Mouse (Mus musculus) thymus, postnatal 0 days (tissue): Measurements from ENCODE around the gene Oxld1. TPM values are rescaled to one million over a fixed set of nuclear protein-coding genes. Genes with fewer than 3 reads are reported as not detected.

Source experiments
- DNase-seq: peaks from one replicate; pipeline ENCODE4 v3.0.0-alpha.2; 2015; ENCODE audit warnings: low spot score
- polyA plus RNA-seq: library from polyadenylated mRNA; unstranded; fragments of >200 nt; fragmentation: Nextera tagmentation; extraction: Ambion mirVana; gene quantifications from 2 replicates; pipeline ENCODE4 v1.2.1, GENCODE M21; 2015

Gene Oxld1
- 15.5 and 18.5 TPM in 2 replicates for polyA plus RNA-seq

DNA sequence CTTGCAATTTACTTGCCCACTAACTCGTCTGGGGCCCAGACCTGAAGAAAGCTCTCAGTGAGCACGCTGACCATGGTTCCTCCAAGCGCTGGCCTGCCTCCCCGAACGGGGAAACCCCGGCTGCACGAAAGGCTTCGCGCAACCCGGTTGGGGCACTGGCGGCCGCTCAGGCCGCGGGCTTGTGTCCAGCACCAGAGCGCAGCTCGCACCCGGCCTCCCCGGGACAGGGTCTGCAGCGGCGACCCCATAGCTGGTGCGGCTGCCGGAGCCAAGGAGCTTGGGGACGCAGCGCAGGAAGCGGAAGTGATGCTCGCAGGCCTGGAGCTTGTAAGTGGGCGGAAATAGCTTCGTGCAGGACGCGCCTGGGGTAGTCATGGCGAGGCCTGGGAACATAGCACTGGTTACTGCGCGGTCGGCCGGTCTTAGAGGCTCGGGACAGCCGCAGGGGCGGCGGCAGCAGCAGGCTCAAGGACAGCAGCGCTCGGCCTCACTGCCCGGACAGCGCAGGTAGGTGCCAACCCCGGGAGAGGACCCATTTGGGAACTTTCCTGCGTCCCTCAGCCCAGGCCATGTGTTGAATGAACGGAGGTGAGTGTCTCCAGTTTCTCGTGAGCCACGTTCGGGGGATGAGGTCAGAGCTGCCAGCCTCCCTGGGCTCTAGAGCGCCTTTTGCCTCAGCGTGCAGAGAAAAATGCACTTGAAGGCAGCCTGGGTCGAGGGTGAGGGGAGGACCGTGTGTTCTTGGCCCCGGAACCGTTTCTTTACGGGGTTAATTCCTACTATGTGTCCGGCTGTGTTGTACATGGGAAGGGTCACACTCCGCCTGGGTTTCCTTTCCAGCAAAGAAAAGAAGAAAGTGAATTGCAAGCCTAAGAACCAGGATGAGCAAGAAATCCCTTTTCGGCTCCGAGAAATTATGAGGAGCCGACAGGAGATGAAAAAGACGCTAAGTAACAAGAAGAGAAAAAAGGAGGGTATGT lies at the start of gene Oxld1, which contains the start of gene Ccdc137:
Gene Oxld1 (minus strand): TSS at position 297 of the 980 bp plus-strand sequence.
Gene Ccdc137 (plus strand): TSS at position 344 of the 980 bp plus-strand sequence.
- peak; percentile 83 for DNase-seq

GRCm38 (mm10) chr11:120506899-120507298 lies 49.0 kb upstream of the Oxld1 start:
- peak; percentile 46 for DNase-seq

GRCm38 (mm10) chr11:120505661-120506060 lies 47.8 kb upstream of the Oxld1 start:
- no peak for DNase-seq

- no peak for DNase-seq
These were observed 43.8 kb upstream of the Oxld1 start for GRCm38 (mm10) chr11:120501701-120502100.

DNA sequence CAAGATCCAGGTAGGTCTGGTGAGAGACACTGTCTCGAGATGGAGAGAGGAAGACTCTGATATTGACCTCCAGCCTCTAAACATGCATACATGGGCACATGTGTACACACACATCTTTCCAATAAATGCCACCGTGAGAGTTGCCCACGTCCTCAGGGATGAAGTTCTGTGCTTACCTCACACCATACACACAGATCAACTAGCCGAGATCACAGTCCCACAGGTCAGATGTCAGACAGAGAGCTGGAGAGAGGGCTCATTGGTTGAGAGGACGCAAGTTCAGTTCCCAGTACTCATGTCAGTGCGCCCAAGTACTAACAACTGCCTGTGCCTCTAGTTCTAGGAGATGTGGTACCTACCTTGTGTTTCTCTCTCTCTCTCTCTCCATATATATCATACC lies 43.1 kb upstream of the Oxld1 start:
- no peak for DNase-seq

DNA sequence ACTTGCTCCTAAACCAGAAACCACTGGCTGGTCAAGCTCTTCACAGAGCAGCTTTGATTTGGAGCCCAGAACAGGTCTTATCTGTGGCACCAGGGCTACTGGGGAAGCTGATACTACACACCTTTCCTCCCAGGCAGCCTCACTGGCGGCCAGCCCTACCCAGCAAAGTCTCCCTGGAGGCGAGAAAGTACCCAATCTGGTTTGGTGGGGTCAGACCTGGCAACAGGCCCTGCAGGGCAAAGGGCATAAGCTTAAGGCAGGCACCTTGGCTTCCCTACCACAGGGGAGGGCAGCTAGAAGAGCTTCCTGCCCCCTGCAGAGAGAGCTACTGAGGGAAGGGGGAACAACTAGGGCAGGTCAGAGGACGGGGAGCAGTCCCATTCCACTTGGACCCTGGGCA lies 42.5 kb upstream of the Oxld1 start:
- no peak for DNase-seq

- DNase-seq: no peak
These were observed 42.0 kb upstream of the Oxld1 start for GRCm38 (mm10) chr11:120499894-120500293.

- DNase-seq: no peak
These were observed 41.0 kb upstream of the Oxld1 start for GRCm38 (mm10) chr11:120498891-120499290.

- DNase-seq: no peak
These were observed 40.4 kb upstream of the Oxld1 start for GRCm38 (mm10) chr11:120498226-120498625.

DNA sequence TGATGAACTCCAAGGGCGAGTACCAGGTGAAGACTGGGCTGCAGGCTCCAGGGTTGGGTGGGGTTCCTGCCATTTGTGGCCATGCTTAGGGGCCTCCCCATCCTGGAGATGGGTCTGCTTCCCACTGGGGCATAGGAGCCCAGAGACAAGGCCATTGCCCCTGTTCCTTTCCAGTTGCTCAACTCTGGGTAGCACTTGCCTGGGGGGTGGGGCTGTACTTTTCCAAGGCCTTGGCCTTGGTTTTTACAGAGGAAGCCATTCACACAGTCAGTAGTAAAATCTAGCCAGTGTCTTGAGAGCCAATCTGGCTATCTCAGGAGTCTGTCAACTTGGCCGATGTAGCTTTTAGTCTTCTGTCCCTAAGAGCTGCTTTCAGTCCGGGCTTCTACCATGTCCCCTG lies 39.6 kb upstream of the Oxld1 start:
- DNase-seq: no peak

- no peak for DNase-seq
These were observed 36.0 kb upstream of the Oxld1 start for GRCm38 (mm10) chr11:120493911-120494310.

GRCm38 (mm10) chr11:120493351-120493750 lies 35.5 kb upstream of the Oxld1 start:
- DNase-seq: no peak

DNA sequence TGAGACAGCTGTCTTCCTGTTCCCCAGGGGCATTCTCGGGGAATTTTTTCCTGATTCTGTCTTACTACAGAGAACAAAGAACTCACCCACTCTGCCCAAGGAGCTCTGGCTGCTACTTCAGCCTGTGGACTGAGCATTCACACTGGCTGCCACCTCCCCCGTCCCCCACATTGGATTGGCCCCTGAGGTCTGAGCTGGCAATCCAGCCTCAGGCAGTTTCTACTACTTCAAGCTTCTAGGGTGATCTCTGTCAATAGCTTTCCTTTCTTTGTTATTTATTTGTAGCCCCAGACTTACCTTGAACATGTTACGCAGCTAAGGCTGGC lies 35.0 kb upstream of the Oxld1 start:
- DNase-seq: no peak

- DNase-seq: peak; percentile 51
These were observed 34.4 kb upstream of the Oxld1 start for GRCm38 (mm10) chr11:120492024-120492877.

DNA sequence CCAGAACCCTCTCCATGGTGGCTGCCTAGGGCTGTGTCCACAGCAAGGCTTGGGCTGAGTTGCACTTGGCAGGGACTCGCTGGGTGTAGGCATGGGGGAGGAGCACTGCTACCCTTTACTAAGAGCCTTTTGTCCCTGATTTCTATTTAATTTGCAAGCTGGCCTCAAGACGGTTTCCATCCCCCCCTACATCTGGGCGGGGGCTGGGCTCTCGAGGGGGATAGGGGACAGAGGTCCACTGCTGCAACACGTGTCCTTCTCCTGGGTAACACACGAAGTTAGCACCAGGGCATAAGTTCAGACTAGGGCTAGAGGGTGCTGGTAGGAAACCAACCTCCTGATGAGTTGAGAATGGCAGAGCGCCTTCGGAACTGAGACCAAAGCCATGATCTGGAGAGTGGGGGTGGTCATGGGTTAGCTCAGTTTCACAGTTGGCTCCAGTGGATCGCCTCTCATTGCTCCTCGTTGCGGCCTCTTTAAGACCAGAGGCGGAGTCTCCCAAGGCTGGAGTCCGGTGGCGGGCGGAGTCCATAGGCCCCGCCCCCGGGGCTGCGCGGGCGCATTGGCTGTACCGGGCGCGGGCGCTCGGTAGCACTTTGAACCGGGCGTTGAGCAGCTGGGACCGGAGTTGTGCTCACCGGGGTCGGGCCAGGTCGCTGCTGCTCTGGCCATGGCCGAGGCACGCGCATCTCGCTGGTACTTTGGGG lies 33.6 kb upstream of the Oxld1 start, which contains the start of gene Slc25a10:
Gene Slc25a10 (plus strand): TSS at position 524 of the 707 bp plus-strand sequence.
- peak; percentile 67 for DNase-seq

DNA sequence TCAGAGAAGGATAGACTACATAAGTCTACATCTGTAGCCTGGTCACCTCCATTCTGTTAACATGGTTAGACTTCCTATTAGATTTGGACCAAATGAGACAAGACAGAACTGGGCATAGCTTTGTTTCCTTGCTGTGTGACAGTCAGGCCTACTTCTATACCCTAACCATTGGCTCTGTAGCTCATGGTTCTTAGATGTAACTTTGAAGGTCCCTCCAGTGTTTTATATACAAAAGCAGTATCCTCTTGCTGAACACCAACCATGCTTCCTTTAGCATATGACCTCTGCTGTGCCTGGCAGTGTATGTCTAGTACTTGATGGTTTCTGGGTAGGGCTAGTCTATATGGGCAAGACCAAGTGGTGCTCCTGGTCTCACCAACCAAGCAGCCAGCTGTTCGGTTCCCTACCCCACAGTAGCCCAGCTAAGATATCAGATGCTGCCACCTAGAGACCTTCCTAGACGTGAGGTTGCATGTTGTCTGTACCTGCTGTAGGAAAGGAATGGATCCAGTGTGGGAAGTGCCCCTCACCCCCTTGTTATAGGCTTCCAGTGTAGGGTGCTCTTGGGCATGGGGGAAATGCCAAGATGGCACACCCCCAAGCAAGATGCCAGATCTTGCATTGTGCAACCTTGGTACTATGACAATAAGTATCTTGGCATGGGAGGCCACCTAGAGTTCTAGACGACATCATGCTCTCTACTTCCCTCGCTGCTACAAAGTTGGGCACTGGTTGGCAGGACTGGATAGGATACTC lies 32.6 kb upstream of the Oxld1 start:
- no peak for DNase-seq

- DNase-seq: peak; percentile 83
These were observed 31.3 kb upstream of the Oxld1 start for GRCm38 (mm10) chr11:120489054-120489761.

DNA sequence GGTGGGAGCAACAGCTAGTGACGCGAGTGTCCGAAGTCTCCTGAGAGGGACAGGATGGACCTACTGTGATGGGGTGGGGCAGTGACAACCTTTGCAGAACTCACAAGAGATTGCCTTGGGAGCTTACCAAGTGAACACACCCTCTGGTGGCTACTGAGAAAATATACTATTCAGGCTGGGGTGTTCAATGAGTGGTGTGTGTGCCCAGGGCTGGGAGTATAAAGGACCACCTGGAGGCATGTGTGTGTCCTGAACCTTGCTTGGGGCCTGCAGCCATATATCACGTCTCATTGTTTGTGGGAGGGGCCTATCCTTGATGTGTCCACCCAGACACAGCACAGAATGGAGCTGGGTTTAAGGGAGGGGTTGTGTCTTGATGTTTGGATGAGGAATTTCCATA lies 30.6 kb upstream of the Oxld1 start:
- no peak for DNase-seq

- no peak for DNase-seq
These were observed 27.4 kb upstream of the Oxld1 start for GRCm38 (mm10) chr11:120485251-120485650.
